Mouse (Mus musculus): Measurements from ENCODE around the gene Stx2.

GRCm38 (mm10) chr5:128953278-128954070 is 54.9 kb downstream of the Stx2 start, which contains the start of gene Rimbp2:
- TF ChIP-seq POLR2A (IDR thresholded peaks at IDR 0.05; ENCODE audit: low read depth, low read length) (no peak), CTCF (IDR thresholded peaks at IDR 0.05; ENCODE audit: extremely low read depth, insufficient read length, insufficient replicate concordance, low read depth, low read length) (no peak)
